Mouse (Mus musculus) brain, adult 10 weeks (tissue): ENCODE results near the gene Cphx3. TPM values are rescaled to one million over a fixed set of nuclear protein-coding genes. Genes with fewer than 3 reads are reported as not detected.

Experiments
- polyA plus RNA-seq: library from polyadenylated mRNA; stranded (reverse); fragments of 350-450 nt; fragmentation: Illumina TruSeq; extraction: RNeasy Lipid Tissue Mini Kit (QIAGEN cat#74804); gene quantifications from one replicate; pipeline ENCODE4 v1.2.3, GENCODE M21; 2015; ENCODE audit warnings: low read depth, low replicate concordance

Gene Cphx3
- polyA plus RNA-seq, result not detected

DNA sequence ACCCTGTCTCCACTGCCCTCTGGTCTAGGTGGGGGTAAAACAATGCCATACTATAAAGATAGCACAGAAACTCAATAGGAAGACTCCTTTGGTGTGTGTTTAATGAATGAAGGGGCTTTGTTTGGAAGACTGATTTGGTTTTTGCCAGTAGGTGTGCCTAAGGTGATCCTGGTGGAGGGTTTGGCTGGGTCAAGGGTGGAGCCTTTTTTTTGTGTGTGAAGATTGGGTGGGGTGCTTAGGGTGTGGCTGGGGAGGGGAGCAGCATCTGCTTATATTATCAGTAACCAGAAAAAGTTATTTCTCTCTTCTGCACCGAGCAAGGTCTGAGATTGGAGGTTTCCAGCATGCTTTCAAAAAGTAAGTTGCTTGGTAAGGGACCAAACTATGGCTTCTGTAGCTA lies at the start of gene Cphx3:
Cphx3 (plus strand) TSS at position 301 of the 400 bp plus-strand sequence.

DNA sequence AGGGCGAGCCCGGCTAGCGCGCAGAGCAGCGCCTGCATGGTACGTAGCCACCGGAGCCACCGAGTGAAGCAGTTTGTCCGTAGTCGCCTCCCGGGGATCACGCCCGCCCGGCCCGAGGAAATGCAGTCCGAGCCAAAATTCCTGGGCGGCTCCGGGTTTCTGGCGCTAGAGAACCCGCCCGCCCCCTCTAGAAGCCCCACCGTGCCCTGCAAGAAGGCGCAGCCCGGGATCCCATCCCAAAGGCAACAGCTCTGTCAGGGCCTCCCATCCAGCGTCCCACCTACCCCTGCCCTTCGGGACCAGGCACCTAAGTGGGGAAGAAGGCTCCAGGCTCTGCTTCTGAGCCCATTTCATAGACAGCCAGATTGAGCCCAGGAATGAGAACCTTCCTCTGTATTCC lies 39.5 kb upstream of the Cphx3 start, which contains the start of gene Gm9780:
Gm9780 (minus strand) TSS at position 101 of the 400 bp plus-strand sequence.

DNA sequence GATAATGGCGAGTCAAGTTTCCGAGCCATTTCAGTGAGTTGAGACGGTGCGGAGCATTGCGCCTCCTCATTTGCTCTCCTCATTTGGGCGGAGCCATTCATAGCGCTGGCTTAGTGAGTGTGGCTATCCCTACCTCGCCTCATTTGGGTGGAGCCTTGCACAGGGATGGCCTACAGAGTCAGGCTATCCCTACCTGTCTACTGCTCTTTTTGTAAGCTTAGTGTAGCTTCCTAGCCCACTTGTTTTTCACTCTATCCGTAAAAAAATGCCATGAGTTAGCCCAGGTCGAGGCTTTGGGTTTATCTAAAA lies 14.8 kb upstream of the Cphx3 start, which contains the start of gene Tmem254c:
Tmem254c (minus strand) TSS at position 31 of the 309 bp plus-strand sequence.

DNA sequence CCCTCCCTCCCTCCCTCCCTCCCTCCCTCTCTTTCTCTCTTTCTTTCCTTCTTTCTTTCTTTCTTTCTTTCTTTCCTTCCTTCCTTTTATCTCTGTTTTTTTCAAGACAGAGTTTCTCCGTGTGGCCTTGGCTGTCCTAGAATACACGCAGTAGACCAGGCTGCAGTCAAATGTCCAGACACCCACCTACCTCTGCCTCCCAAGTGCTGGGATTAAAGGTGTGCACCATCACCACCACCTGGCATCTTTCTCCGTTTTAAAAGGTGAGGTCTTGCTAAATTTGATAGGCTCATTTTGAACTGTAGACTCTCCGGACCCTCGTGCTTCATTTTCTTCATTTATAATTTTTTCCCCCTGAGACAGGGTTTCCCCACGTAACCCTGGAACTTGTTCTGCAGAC lies 881 bp upstream of the Cphx3 start, which contains the start of gene Cphx2:
Cphx2 (plus strand) TSS at position 301 of the 400 bp plus-strand sequence.

DNA sequence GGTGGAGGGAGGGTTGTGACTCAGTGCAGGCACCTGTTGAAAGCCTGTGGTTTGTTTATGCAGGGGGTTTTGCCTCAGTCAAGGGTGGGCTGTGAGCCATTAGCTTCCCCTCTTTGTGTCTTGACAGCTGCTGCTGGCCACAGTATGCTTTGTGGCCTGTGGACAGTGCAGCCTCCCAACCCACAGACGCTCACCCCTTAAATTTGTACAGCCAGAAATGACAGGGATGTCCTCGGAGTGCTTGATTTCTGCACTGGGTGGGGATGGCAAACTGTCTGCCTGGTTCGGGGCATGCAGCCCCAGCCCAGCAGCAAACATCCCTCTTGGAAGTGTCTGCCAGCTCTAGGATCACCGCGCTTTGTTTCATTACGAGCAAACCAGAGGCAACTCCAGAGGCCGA lies 36.1 kb downstream of the Cphx3 start, which contains the start of gene Duxbl2:
Duxbl2 (plus strand) TSS at position 200 of the 400 bp plus-strand sequence.

DNA sequence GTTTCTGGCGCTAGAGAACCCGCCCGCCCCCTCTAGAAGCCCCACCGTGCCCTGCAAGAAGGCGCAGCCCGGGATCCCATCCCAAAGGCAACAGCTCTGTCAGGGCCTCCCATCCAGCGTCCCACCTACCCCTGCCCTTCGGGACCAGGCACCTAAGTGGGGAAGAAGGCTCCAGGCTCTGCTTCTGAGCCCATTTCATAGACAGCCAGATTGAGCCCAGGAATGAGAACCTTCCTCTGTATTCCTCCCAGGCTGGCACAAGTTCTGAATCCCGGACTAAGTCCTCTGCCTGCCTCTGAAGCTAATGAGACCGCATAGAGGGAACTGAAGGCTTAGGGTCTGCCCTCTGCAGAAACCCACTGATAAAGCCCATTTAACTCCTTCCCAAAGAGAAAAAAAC lies 100.3 kb downstream of the Cphx3 start, which contains the start of gene Plac9b:
Plac9b (minus strand) TSS at position 101 of the 400 bp plus-strand sequence.

DNA sequence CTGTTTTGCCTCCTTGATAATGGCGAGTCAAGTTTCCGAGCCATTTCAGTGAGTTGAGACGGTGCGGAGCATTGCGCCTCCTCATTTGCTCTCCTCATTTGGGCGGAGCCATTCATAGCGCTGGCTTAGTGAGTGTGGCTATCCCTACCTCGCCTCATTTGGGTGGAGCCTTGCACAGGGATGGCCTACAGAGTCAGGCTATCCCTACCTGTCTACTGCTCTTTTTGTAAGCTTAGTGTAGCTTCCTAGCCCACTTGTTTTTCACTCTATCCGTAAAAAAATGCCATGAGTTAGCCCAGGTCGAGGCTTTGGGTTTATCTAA lies 124.8 kb downstream of the Cphx3 start, which contains the start of gene Tmem254b:
Tmem254b (minus strand) TSS at position 116 of the 322 bp plus-strand sequence.

DNA sequence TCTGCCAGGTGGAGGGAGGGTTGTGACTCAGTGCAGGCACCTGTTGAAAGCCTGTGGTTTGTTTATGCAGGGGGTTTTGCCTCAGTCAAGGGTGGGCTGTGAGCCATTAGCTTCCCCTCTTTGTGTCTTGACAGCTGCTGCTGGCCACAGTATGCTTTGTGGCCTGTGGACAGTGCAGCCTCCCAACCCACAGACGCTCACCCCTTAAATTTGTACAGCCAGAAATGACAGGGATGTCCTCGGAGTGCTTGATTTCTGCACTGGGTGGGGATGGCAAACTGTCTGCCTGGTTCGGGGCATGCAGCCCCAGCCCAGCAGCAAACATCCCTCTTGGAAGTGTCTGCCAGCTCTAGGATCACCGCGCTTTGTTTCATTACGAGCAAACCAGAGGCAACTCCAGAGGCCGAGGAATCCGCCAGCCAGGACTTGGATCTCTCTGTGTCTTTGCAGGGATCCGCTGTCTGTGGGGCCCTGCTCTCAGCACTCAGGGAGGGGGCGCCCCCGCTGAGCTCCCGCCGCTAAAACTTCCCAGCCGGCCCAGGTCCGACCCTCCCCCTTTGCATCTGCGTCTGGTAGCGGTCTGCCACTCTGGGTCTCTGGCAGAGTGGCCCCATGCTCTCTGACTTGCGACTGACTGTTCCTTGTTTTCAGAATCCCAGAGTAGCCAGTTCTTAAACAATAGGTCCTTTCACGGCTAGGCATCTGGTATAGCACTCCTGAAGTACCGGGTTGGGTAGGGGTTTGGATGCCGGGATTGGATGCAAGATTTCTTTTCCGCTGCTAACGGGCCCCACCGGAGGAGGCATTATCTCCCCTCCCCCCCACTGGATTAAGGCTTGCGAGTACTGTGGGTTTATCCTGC lies 175.9 kb downstream of the Cphx3 start, which contains the start of gene Duxbl3:
Duxbl3 (plus strand) TSS at position 207 of the 862 bp plus-strand sequence.

Other genes with a start within 250 kb of the Cphx3 start
- gene Anxa11, start 240.1 kb upstream of the Cphx3 start, polyA plus RNA-seq, result 43.3 TPM
- 3.0 TPM for gene Plac9a, start 179.2 kb upstream of the Cphx3 start, polyA plus RNA-seq
- gene Tmem254a, start 154.6 kb upstream of the Cphx3 start, polyA plus RNA-seq, result 16.8 TPM
- gene Cphx1, start 144.0 kb upstream of the Cphx3 start, polyA plus RNA-seq, result not detected
- 1.3 TPM for gene Duxbl1, start 103.7 kb upstream of the Cphx3 start, polyA plus RNA-seq
- gene Gm9780, start 39.6 kb upstream of the Cphx3 start, polyA plus RNA-seq, result 24.5 TPM
- 17.4 TPM for gene Tmem254c, start 14.9 kb upstream of the Cphx3 start, polyA plus RNA-seq
- gene Cphx2, start 781 bp upstream of the Cphx3 start, polyA plus RNA-seq, result not detected
- not detected for gene Duxbl2, start 36.1 kb downstream of the Cphx3 start, polyA plus RNA-seq
- gene Plac9b, start 100.2 kb downstream of the Cphx3 start, polyA plus RNA-seq, result 25.5 TPM
- gene Tmem254b, start 124.7 kb downstream of the Cphx3 start, polyA plus RNA-seq, result 59.6 TPM
- gene Duxbl3, start 175.7 kb downstream of the Cphx3 start, polyA plus RNA-seq, result 1.1 TPM